Mouse (Mus musculus) cerebellum, postnatal 4 days (tissue): ENCODE results near the gene Cbx4.

Source experiments
- DNase-seq, 2 experiments: peaks; one replicate each; pipeline ENCODE4 v3.0.0; 2022; ENCODE audit warnings: low spot score in 2 of 2, mixed read lengths in 1 of 2

The Cbx4 gene

DNA sequence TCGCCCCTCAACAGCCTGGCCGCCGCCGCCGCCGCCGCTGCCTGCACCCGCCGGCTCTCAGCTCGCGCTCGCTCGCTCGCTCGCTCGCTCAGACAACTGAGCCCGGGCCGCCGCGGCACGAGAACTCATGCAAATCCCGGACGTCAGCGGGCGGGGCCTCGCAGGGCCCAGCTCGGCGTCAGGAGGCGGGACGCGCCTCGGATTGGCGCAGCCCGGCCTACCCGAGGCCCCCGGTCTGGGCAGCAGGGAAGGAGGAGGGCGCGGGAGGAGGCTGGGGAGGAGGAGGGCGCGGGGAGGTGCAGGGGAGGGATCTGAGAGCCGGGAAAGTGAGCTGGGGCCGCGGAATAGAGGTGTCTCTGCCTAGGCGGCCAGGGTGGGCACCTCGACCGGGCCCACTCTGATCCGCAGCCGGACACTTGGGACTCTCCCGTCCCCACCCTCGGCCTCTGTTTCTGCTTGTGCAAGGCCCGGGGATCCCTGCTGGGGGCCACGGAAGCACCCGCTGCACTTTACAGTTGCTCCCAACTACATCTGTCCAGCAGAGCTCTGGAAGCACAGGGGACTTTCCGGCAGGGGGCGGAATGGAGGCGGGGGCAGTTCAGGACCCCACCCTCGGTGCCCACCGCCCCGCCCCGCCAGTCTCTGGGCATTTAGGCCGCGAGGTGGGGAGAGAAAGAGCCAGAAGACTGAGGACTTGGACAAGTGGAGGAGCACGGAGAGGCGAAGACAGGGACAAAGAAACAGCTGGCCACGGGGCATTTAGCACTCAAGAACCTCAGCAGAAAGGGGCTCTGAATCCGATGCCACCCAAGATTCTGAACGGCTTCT, at the start of gene Cbx4:
TSS of gene Cbx4 (minus strand) at position 78 of the 828 bp plus-strand sequence.
- peak; percentile 74 to 88 for DNase-seq

DNA sequence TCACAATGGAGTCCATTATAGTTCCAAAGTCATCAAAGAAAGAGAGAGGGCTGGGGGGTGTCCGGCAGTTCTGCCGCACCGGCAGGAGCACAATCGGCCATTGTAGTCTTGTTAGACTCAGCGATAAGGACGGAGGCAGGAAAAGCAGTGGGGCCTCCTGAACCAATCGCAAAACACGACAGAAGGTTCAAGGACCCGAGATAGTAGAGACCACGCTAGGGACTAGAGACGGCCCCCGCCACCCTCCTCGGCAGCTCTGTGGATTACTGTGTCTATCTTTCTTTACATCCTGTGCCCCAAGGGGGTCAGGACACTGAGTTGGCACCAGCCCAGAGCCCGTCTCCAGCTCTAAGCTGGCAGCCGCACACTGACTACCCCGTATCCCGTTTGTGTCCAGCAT, 48.6 kb upstream of the Cbx4 start:
- no peak for DNase-seq

DNA sequence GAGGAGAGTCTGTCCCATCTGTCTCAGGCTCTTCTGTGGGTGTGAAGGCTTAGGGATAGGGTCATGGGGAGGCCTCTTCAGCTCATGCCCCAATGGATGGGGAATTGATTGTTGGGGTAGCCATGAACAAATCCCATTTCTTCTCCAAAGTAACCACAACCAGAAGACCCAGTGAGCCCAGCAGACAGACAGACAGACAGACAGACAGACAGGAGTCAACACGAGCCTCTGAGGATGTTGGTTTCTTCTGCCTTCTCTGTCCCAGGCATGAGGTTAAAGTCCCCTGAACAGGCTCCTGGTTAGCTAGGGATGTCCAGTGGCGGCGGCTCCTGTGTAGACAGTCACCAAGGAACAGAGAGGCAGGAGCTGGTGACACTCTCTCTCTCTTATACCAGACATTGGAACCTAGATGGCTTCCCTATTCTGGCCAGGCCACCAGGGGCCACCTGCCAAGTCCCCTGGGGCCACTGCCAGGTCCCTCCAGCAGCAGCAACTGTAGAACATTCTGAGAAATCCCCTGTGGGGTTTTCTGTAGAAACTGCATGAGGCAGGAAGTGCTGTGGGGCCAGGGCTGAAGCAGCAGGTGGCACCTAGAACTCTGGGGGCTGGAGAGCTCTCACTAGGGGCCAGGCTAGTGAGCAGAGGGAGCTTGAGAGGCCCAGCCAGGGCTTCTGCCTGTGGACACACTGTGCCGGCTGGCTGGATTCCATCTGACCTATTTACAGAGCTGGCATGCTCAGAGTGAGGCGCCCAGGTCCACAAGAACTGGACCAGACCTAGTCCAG, 47.6 kb upstream of the Cbx4 start:
- no peak for DNase-seq

DNA sequence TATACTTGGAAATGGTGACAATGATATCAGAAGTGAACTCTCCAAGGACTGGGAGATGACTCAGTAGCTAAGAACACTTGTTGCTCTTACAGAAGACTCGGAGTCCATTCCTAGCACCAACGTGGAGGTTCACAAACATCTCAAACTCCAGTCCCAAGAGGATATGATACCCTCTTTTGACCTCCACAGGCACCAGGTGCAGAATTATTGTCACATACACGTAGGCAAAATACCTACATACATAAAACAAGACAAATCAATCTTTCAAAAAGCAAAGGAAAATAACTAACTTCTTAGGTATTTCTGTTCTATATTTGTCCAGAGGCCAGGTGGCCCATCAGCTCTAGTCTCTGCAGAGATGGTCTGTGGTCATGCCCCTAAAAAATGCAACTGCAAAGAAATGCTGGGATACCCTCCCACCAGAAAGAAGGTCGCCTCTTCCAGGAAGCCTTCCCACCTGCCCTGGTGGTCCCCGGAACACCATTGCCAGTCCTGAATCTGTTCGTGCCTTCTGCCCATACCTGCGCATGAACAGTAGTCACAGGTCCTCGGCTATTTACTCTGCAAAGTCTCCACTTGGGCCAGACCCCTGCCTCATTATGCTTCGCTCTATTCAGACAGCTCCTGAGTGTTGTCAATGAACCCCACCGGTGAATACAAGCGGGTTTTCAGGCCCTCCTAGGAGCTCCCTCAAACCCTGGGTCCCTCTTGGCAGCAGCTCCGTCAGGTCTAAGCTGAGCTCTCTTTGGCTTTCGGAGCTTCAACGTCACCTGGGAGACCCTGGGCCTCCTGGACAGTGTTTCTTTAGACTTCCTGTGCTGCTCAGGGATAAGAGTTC, 46.4 kb upstream of the Cbx4 start:
- no peak for DNase-seq

DNA sequence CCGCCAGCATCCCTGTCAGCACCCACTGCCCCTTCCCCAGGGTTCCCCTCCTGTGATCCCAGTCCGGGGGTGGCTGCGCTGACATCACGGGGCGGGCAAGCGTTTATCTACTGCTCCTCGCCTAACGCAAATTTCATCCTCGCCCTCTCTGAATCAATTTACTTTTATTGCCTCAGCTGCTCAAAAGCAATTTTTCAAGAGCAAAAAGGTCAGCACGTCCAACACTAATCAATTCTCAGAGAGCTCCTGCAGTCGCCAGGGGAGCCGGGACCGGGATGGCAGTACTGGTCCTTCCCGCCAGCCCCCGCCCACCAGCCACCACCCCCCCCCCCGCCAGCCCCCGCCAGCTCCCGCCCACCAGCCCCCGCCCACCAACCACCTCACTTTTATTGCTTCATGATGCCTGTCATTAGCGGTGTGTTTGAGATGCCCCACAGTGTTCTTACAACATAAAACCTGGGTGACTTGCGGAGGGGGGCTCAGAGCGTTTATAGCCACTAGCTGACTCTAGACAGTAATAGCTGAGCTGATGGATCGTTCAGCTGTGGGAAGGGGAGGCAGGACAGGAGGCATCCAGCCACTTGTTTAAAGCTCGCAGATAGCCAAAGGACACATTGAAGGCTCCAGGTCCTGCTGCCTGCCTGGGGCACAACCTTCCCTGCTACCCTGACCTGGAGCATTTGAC, 44.2 kb upstream of the Cbx4 start:
- DNase-seq = no peak

DNA sequence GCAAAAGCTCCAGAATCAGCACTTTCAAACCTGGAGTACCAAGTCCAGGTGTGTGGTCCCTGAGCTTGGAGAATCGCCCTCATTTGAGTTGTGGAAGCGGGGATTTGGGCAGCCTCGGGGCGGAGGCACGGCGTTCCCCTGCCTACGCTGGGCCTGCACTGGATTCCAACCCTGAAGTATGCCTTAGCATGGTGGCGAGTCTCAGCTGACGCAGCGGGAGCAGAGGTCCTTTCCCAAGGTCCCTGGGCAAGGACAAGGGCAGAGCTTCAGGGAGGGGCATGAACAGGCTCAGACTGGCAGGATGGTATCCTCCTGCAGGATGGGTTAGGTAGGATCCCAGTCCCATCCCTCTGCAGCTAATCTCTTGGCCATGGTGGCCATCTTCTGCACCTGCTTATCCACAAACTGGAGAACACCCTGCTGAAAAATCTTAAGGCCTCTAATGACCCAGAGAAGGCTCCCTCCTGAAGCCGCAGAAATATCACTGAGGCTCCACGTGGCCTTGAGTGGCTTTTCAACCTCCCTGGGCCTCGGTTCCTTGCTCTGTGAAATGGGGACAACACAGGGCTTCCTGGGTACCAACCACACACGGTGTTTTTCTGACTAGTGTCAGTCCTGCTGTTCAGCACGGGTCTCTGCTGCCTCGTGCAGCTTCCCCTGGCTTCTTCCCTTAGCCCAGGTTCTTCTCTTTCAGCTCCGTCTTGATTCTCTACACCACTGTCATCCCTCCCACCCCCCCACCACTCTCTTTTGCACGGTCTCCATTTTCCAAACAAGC, 43.4 kb upstream of the Cbx4 start:
- no peak for DNase-seq

DNA sequence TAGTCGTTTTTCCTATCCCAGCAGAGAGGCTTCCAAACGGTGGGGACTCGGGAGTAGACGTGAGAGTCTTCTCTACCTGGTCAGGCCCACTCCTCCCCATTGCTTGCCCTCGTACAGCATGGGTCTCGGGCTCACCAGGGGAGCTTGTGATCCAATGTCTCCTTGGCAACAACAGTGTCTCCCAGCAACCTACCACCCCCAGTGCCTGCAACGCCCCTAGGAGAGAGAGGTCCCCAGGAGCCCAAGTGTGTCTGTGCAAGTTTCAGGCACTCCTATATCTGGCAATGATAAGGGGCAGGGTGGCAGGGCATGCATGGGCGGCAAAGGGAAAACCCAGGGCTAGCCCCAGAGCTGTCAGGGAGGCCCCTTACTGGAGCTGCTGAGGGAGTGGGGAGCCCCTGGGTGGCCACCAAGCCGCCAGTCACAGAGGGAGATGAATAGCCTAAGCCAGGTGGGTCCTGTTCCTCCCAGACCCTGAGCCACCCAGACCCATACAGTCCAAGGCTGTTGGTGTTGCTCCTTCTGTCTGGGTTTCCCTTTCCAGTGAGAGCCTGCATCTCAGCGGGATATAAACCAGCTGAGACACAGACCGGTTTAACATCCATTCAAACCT, 42.8 kb upstream of the Cbx4 start:
- DNase-seq = no peak

DNA sequence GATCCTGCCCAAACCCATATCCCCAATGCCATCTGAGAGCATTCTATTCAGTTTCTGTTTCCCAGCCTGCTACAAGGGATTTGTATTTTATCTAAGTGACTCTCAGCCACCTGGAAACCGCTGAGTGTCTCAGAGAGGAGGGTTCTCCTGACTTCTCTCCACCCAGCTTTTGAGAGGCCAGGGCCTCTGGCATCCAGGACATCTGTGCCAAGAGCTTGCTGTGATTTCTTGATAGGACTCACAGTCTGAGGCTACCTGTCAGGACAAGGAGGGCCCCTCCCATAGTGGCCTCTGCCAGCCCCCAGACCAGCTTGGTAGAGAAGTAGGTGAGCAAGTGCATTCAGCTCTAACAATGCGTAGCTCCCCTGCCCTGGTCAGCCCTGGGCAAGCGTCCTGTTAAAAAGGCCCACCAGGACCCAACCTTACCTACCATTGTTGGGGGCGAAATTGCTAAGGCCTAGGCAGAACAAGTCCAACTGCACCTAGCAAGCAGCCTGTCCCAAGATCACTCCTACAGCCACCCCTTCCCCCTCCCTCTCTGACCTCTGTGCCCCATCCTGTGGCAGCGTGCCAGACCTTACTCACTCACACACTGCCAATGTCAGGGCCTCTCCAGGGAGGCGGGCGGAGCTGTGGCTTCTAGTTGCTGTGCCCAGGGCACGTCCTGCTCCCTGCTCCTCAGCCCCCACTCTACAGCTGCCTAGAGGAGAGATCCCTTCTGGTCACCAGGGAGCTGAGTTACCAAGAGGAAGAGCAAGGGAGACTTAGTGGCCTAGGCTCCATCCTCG, 41.9 kb upstream of the Cbx4 start:
- DNase-seq = no peak

DNA sequence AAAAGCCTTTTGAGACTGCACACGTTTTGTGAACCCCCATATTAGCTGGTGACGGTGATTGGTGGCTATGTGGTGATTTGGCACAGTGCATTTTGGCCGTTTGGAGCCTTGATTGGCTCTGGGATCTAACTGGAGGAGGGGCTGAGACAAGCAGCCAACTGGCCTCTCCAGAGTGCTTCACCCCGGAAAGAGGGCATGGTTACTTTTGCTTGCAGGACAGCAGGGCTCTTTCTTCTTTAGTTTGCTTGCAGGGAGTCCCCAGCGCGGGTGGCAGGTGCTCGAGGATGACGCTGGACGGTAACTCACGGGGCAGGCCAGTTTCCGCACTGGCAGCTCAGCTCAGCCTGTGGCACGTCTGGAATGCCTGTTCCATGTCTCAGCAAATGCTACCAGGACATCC, 41.1 kb upstream of the Cbx4 start:
- no peak for DNase-seq

DNA sequence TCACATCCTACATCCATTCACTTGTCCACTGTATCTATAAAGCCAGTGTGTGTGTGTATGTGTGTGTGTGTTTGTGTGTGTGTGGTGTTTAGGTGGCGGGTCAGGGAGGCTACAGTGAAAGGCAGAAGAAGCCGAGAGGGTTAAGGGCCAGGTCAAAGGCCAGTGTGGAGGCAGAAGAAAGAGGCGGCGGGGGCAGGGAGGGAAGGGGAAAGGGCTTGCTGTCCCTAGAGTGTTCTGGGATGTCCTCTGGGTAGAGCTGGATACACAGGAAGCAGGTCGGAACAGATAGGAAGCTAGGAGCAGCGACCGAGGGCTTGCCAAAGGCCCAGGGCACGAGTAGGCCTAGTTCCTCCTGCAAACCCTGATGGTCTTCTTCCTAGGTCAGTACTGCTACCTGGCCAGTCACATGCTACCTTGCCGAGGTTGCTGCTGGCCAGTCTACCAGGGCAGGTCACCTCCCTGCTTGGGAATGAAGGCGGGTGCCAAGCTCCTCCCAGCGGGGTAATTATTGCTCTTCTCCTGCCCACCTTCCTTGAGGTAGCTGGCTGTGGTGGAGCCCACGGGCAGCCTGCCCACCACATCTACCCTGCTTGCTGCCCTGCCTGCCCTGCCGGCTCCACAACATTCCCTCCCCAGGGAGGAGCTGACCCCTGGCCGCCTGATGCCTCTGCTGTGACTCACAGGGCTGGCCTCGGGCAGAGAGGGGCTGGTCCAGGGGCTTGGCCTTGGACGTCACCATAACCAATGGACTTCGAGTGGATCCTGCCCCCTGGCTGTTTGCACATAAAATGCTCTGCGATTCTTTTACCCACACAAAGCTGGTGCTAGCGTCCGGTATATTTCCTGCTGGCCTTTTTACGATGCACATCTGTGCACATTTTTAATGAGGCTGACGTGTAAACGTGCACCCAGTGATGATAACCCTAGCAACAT, 40.2 kb upstream of the Cbx4 start:
- peak in 1 of 2 experiments; percentile 50 for DNase-seq

DNA sequence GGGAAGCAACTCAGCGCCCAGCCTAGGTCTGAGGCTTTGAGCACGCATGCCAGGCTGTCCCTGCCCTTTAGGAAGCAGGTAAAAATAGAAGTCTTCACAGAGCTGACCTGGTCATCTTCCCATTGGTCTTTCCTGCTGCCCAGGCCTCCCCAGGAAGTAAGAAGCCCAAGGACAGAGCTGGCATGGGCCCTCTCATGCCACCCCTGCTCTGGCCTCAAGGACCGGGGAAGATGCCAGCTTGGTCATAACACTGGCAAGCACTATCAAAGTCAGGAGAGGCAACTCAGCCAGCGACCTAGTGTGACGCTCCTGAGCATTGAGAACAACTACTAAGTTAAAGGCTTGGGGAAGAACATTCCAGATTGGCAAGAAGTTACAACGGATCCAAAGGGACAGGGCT, 38.5 kb upstream of the Cbx4 start:
- DNase-seq = no peak

DNA sequence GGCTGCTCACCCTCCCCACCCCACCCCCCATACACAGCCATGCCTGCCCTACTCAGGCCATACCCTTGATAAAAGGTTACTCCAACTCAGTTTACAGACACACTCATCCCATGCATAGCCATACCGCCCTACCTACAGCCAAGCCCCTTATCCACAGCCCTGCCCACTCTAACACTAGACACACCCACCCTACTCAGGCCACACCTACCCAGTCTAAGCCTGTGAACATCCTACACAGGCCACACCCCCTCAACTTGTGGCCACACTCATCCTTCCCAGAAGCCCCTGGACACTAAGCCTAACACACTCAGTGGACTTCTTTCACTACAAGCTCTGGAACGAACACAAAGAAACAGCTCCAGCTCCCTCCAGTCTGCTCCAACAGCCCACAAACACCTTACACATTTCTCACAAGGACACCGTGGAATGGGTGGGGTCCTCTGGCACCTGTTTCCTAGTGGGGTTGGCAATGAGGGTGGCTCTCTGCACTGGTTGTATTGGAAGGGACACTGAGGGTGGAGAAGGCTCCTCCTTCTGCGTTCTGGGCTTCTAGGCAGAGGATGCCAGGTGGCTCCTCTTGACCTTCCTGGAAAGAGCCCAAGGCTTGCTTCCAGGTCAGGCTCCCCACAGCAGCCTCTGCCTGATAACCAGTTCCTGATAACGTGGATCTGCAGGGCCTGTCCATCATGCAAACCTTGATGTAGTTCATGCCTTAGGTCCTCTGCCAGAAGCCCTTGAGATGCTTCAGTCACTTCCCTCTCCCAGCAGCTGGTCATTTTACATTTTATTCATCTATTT, 37.7 kb upstream of the Cbx4 start:
- no peak for DNase-seq

DNA sequence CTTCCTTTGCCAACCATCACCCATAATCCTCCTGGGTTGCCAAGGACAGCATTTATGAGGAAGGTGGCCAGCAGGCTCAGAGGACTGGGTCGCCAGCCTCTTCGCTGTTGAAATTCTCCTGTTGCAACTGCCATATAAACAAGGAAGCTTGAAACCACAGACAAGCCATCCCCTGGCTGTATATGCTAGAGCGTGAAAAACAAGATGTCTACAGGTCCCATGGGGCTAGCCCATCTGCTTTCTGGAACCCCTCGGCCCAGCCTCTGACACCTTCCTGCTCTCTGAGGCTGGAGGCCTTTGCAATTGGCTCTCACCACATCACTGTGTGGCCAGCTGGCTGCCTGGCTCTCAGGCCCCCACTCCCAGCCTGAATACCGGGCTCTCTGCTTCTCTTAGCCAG, 36.4 kb upstream of the Cbx4 start:
- DNase-seq = no peak

DNA sequence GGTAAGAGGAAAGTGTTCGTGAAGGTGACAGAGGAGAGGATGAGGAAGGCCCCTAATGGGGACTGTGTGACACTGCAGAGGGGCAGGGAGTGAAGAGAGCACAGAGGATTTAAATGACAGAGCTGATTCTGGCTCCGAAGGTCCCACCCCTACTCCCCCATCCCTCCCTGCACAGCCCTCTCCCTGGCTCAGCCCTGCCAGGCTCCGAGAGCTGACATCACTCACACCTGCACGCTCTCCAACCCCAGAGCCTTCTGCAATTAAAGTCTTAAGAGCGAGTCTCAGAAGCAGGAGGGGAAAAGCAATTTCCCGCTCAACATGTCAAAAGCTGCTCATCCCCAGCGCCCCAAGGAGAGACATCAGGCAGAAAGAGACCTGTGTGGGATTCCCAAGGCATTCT, 32.9 kb upstream of the Cbx4 start:
- no peak for DNase-seq

DNA sequence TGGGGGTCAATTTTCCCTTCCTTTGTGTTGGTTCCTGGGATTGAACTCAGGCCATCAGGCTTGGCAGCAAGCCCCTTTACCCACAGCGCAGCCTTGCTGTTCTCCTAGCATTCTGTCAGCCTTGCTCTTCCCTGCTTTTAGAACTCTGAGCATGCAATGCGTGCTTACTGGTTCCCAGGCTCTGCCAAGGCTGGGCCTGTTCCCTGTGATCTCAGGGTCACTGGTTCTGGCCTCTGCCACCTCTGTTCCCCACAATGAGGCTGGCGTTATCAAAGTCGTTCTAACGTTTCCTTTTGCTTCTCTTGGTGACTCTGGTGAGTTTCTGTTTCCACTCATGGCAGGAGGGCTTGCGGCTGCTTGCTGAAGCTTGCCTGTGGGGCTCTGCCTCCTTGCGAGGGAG, 31.9 kb upstream of the Cbx4 start:
- no peak for DNase-seq

DNA sequence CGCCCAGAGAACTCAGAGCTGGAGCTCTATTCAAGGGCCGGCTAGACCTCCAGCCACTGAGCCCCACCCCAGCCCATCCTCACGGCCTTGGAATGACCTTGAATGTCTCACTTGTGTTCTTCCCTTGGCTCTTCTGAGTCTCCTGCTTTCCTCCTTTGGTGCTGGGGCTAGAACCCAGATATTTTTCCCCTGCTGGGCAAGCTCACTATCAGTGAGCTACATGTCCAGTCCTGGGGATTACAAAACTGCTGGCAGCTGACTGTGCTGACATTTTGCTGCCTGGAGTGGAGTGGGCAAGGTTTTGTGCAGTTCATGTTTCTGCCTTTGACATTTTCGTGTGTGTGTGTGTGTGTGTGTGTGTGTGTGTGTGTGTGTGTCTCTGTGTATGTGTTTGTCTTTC, 31.0 kb upstream of the Cbx4 start:
- no peak for DNase-seq

DNA sequence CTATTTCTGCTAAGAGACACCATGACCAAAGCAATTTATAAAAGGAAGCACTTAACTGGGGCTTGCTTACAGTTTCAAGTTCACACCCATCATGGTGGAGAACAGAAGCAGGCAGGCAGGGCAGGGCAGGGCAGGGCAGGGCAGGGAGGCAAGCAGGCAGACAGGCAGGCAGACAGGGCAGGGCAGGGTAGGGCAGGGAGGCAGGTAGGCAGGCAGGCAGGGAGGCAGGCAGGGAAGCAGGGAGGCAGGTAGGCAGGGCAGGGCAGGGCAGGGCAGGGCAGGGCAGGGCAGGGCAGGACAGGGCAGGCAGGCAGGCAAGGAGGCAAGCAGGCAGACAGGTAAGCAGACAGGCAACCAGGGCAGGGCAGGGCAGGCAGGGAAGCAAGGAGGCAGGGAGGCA, 26.7 kb upstream of the Cbx4 start:
- no peak for DNase-seq

DNA sequence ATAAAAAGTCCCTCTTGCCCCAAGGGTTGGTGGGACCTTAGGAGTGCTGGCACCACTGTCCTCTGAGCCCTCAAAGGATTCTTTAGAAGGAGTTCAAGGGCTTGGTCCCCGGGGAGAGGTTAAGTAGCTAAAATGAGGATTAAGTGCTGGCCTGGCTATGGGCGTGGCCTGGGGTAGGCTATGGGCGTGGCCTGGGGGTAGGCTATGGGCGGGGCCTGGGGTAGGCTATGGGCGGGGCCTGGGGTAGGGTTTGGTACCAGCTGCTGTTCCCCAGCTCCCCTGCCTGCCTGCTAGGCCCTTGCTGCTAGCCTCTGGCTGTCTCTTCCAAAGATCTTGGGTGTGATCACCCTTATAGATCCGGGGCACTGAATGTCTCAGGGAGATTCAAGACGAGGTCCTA, 25.3 kb upstream of the Cbx4 start:
- DNase-seq = no peak
